Mouse (Mus musculus): ENCODE data around the gene Abhd17c. TPM values are rescaled to one million over a fixed set of nuclear protein-coding genes. Genes with fewer than 3 reads are reported as not detected.
"Not testable (repeated sequence)": the region's sequence is repeated elsewhere in the genome, so short reads cannot be mapped to it uniquely, and the experiment has no call there.

Abhd17c gene
- polyA plus RNA-seq (2015; fragmentation: Nextera tagmentation; extraction: Ambion mirVana), result 13.2 and 15.6 TPM in 2 replicates

DNA sequence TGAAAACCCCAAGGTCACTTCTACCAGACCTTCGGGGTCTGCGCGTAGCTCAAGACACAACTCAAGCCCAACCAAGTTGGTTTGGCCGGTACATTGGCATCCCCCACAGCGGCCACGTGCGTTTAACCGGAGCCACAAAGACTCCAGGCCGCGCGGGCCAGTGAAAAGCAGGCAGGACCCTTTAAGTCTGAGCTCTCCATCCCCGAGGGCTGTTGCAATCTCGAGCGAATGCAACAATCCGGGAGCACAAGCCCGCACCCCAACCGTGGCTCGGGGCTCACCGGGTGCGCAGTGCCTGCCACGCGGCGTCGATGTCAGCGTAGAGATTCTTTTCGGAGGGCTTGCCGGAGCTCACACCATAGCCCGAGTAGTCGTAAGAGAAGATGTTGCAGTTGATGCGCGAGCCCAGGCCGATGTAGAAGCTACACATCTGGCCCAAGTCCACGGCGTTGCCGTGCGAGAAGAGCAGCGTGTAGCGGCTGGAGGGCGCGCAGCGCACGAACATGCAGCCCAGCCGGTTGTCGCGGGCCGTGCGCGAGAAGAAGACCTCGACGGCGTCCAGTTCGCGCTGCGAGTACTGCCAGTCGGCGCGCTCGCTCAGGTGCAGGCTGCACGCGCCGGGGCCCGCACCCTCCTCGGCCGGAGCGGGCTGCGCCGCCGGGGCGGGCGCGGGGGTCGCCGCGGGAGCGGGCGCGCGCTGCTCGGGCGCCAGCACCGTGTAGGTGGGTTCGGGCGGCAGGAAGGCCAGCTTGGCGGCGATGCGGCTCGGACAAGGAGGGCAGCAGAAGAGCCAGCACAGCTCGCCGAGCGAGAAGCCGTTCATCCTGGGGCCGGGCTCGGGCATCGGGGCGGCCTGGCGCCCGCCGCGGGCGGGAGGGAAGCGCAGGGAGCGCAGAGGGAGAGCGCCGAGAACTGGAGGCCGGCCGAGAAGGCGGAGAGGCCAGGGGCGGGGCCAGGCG, at the start of gene Abhd17c:
Gene Abhd17c (minus strand): TSS at position 893 of the 959 bp plus-strand sequence.
- Histone ChIP-seq H3K4me2 (peak within 1 kb of the TSS; percentile 95), H3K27ac (peak within 1 kb of the TSS; percentile 96), H3K9ac (peak within 1 kb of the TSS; percentile 94), H3K4me1 (peaks cover 48% of the 10 kb centered on the region), H3K9me3 (replicated peaks) (no peaks in the 10 kb centered on the region), H3K36me3 (ENCODE audit: poor library complexity, severe bottlenecking) (no peaks in the 10 kb centered on the region), H3K4me3 (peak within 1 kb of the TSS; percentile 81), H3K27me3 (no peaks in the 10 kb centered on the region)
- WGBS, result under 1% methylated on average over 90 of the region's 109 CpGs
- peak; percentile 67 for ATAC-seq

DNA sequence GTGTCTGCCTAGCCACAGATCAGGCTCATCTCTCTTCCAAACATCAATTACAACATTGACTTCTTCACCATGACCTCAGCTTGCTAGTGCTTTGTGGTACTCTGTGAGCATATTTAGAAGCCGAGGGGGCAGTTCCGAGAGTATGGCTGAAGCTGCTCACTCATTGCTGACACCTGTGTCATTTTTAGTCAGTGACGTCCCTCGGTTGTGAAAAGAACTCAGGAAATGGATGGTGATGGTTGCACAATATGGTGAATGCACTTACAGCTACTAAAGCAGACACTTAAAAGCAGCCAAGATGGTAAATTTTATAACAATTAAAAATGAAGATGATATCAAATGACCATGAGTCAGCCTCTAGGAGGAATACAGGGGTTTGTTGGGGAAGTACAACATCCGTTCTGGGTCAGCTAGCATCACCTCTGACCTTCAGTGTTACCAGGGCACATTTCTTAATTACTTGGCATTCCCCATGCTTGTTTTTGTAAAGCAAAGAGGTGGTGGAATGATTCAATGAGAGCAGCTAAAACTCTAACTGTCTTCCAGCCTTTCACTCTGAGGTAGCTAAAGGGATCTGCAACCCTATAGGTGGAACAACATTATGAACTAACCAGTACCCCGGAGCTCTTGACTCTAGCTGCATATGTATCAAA, 45.6 kb upstream of the Abhd17c start:
- ATAC-seq, result no peak
- H3K4me3 ChIP-seq, result no peak overlapping the region
- H3K36me3 ChIP-seq (ENCODE audit: poor library complexity, severe bottlenecking), result no peaks in the 10 kb centered on the region
- H3K9ac ChIP-seq, result no peak overlapping the region
- no peaks in the 10 kb centered on the region for H3K27me3 ChIP-seq
- no peaks in the 10 kb centered on the region for H3K9me3 ChIP-seq (replicated peaks)
- H3K27ac ChIP-seq, result no peak overlapping the region
- 93% methylated on average over 6 of the region's 6 CpGs for WGBS
- no peaks in the 10 kb centered on the region for H3K4me1 ChIP-seq
- no peak overlapping the region for H3K4me2 ChIP-seq

DNA sequence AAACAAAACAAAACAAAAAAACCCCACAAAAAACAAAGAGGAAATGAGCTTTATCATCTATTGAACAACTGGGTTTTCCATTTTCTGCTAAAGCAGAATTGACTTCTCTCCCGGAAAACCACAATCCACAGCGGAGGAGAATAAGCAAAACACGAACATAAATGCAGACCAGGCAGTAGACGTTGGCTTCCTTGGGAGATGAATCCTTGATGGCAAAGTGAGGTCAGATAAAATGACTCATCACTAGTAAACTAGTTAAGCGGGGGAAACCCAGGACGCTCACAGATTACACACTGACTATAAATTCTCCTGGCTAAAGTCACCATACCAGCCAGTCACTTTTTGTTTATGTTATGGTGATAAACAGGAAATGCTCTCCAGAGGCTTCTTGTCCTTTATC, 44.5 kb upstream of the Abhd17c start:
- 91% methylated on average over 6 of the region's 6 CpGs for WGBS
- H3K4me1 ChIP-seq, result no peaks in the 10 kb centered on the region
- no peaks in the 10 kb centered on the region for H3K27me3 ChIP-seq
- H3K9me3 ChIP-seq (replicated peaks), result no peaks in the 10 kb centered on the region
- H3K4me2 ChIP-seq, result no peak overlapping the region
- no peak for ATAC-seq
- H3K36me3 ChIP-seq (ENCODE audit: poor library complexity, severe bottlenecking), result no peaks in the 10 kb centered on the region
- H3K27ac ChIP-seq, result no peak overlapping the region
- no peak overlapping the region for H3K4me3 ChIP-seq
- H3K9ac ChIP-seq, result no peak overlapping the region

DNA sequence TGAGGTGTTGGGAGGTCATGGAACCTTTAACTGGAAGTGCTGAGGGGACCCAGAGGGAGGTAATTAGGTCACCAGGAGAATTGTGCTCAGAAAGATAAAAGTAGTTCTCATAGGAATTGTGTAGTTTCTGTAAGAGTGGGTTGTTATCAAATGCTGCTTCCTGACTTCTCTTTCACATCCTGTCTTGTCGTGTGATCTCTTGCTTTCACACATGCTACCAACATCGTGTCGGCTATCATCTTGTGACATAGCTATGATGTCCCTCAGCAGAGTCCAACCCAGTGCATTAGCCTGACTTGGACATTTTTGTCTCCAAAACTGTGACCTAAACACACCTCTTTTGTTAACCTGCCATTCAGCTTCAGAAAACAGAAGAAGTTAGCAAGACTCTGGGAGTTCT, 40.6 kb upstream of the Abhd17c start:
- H3K4me3 ChIP-seq, result no peak overlapping the region
- no peak overlapping the region for H3K27ac ChIP-seq
- H3K4me1 ChIP-seq, result no peaks in the 10 kb centered on the region
- no peak for ATAC-seq
- WGBS, result 93% methylated on average over 3 of the region's 3 CpGs
- no peak overlapping the region for H3K9ac ChIP-seq
- H3K27me3 ChIP-seq, result no peaks in the 10 kb centered on the region
- H3K9me3 ChIP-seq (replicated peaks), result no peaks in the 10 kb centered on the region
- no peaks in the 10 kb centered on the region for H3K36me3 ChIP-seq (ENCODE audit: poor library complexity, severe bottlenecking)
- no peak overlapping the region for H3K4me2 ChIP-seq

GRCm38 (mm10) chr7:84191476-84191875, 39.8 kb upstream of the Abhd17c start:
- no peak overlapping the region for H3K4me2 ChIP-seq
- no peak for ATAC-seq
- no peaks in the 10 kb centered on the region for H3K9me3 ChIP-seq (replicated peaks)
- no peaks in the 10 kb centered on the region for H3K27me3 ChIP-seq
- 97% methylated on average over 2 of the region's 2 CpGs for WGBS
- H3K9ac ChIP-seq, result no peak overlapping the region
- no peak overlapping the region for H3K27ac ChIP-seq
- no peaks in the 10 kb centered on the region for H3K4me1 ChIP-seq
- no peaks in the 10 kb centered on the region for H3K36me3 ChIP-seq (ENCODE audit: poor library complexity, severe bottlenecking)
- H3K4me3 ChIP-seq, result no peak overlapping the region

- ATAC-seq, result no peak
- no peak overlapping the region for H3K4me3 ChIP-seq
Measured at GRCm38 (mm10) chr7:84188196-84188595, 36.5 kb upstream of the Abhd17c start.

GRCm38 (mm10) chr7:84185196-84185595, 33.5 kb upstream of the Abhd17c start:
- WGBS, result 75% methylated on average over 4 of the region's 4 CpGs
- H3K4me3 ChIP-seq, result no peak overlapping the region
- no peak overlapping the region for H3K27ac ChIP-seq
- H3K4me2 ChIP-seq, result no peak overlapping the region
- no peak overlapping the region for H3K9ac ChIP-seq
- peak; percentile 48; the same call in 1 of the 2 replicates for ATAC-seq
- no peaks in the 10 kb centered on the region for H3K36me3 ChIP-seq (ENCODE audit: poor library complexity, severe bottlenecking)
- no peaks in the 10 kb centered on the region for H3K27me3 ChIP-seq
- H3K4me1 ChIP-seq, result no peaks in the 10 kb centered on the region
- H3K9me3 ChIP-seq (replicated peaks), result no peaks in the 10 kb centered on the region

More at GRCm38 (mm10) chr7:84188196-84188595, 36.5 kb upstream of the Abhd17c start:
- Histone ChIP-seq H3K9ac (no peak overlapping the region), H3K4me2 (no peak overlapping the region), H3K27me3 (no peaks in the 10 kb centered on the region), H3K4me1 (no peaks in the 10 kb centered on the region), H3K36me3 (ENCODE audit: poor library complexity, severe bottlenecking) (no peaks in the 10 kb centered on the region), H3K27ac (no peak overlapping the region), H3K9me3 (replicated peaks) (no peaks in the 10 kb centered on the region)
- WGBS, result 86% methylated on average over 5 of the region's 5 CpGs

GRCm38 (mm10) chr7:84184703-84185102, 33.0 kb upstream of the Abhd17c start:
- H3K4me1 ChIP-seq, result no peaks in the 10 kb centered on the region
- H3K9ac ChIP-seq, result no peak overlapping the region
- no peaks in the 10 kb centered on the region for H3K27me3 ChIP-seq
- 82% methylated on average over 3 of the region's 3 CpGs for WGBS
- no peak overlapping the region for H3K27ac ChIP-seq
- no peaks in the 10 kb centered on the region for H3K36me3 ChIP-seq (ENCODE audit: poor library complexity, severe bottlenecking)
- H3K4me3 ChIP-seq, result no peak overlapping the region
- H3K4me2 ChIP-seq, result no peak overlapping the region
- no peak for ATAC-seq
- no peaks in the 10 kb centered on the region for H3K9me3 ChIP-seq (replicated peaks)

DNA sequence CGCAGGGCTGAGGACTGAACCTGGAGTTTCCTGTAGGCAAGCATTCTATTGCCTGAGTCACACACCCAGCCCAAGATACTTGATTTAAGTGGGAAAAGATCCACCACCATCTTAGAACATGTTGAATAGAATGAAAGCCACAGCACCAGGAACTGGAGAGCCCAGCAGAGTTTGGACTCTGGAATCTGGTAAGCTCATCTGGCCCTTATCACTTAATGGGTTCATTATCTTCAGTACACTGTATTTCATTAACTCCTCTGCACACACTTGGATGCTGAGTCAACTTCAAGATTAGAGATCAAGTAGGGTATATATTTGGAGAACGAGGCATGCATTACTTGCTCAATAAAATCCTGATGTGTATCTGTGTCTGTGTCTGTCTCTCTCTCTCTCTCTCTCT, 27.1 kb upstream of the Abhd17c start:
- not testable (repeated sequence) for ATAC-seq; H3K4me1 ChIP-seq; H3K9me3 ChIP-seq (replicated peaks); H3K9ac ChIP-seq; H3K27me3 ChIP-seq; H3K36me3 ChIP-seq (ENCODE audit: poor library complexity, severe bottlenecking); H3K4me2 ChIP-seq; H3K27ac ChIP-seq; H3K4me3 ChIP-seq
- 92% methylated on average over 2 of the region's 2 CpGs for WGBS

DNA sequence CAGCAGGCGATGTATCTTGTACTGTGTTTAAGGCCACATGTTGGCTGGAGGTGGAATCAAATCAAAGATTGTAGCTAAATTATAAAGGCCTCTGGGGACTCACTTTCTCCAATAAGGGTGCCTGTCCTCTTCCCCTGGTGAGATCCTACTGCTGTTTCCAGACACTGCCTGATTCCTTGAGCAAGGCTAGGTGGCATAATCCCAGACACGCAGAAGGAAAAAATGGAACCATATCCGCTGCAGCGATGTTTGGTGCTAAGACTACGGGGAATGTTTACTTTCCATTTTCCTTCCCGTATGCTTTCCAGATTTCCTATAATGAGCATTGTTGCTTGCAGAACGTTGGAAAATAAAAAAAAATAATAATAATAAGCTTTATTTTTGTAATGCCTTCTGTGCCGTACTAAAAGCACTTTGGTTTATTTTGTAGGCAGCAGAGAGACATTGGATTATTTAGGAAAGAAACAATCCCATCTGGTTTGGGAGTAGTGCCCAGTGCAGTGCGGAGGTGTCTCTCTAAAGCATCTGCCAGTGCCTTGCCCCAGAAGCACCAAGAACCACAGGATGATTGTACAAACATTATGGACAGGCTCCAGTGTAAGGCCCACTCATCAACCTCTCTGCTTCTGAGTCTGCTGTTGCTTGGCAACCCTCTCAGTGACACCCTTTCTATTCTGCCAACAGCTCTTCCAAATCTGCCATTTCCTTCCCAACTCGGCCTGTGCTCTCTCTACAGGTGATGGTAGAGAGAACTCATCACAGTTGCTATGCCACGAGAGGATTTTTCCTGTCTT, 23.2 kb upstream of the Abhd17c start:
- no peak overlapping the region for H3K4me2 ChIP-seq

DNA sequence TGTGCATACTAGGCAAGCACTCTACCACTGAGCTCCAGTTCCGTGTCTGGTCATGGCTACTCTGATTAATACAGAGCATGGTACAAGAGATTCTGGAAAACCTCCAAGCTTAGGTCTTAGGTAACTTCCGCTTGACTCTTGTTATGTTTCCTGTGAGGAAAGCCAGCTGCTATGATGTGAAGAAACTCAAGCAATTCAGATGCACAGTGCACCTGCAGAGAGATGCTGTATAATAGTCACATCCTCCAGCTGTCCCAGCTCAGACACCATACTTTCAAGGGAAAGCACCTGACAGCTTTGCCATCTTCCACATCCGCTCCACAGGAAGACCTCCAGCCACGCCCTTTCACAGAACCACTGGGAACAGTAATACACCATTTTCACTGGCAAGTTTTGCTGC, 21.7 kb upstream of the Abhd17c start:
- Histone ChIP-seq H3K27me3 (no peaks in the 10 kb centered on the region), H3K9ac (no peak overlapping the region), H3K27ac (no peak overlapping the region), H3K4me3 (no peak overlapping the region), H3K36me3 (ENCODE audit: poor library complexity, severe bottlenecking) (no peaks in the 10 kb centered on the region), H3K9me3 (replicated peaks) (no peaks in the 10 kb centered on the region), H3K4me2 (no peak overlapping the region), H3K4me1 (no peaks in the 10 kb centered on the region)
- ATAC-seq, result no peak
- 92% methylated on average over 4 of the region's 4 CpGs for WGBS

More for the DNA sequence above, 23.2 kb upstream of the Abhd17c start:
- Histone ChIP-seq H3K9ac (no peak overlapping the region), H3K27ac (no peak overlapping the region), H3K4me1 (no peaks in the 10 kb centered on the region), H3K4me3 (no peak overlapping the region), H3K36me3 (ENCODE audit: poor library complexity, severe bottlenecking) (no peaks in the 10 kb centered on the region), H3K27me3 (no peaks in the 10 kb centered on the region), H3K9me3 (replicated peaks) (no peaks in the 10 kb centered on the region)
- ATAC-seq, result peak; percentile 48; the same call in 1 of the 2 replicates
- WGBS, result 82% methylated on average over 11 of the region's 11 CpGs
